ENCODE assay signal across 8 mouse cellular contexts in the genomic region with DNA sequence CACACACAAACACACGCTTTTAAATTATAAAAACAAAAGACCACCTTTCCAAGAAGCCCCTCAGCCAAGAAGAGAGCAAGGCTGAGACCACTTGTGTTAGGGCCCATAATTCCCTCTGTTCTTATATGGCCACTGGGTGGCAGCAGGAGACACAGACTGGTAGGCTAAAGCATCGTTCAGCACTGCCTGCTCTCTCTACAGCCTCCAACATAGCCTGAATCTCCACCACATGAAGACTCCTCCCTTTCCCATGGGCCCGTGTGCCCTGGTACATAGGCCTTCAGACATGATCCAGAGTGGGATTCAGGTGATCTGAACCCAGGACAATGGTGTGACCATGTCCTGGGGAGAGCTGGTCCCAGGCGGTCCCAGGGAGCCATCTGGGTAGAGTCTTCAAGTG. TPM values are rescaled to one million over a fixed set of nuclear protein-coding genes. Genes with fewer than 3 reads are reported as not detected.
DNase-seq lines count a peak whose midpoint lies in the region; ATAC-seq and TF ChIP-seq lines count a peak whose summit lies in the region.

No protein-coding gene starts in this region.

- H3K36me3 ChIP-seq in heart, postnatal 0 days (replicated peaks; ENCODE audit: control insufficient read depth, insufficient read depth, low read length), result peaks cover 28% of the 10 kb centered on the region
- H3K36me3 ChIP-seq in liver, embryonic 14.5 days (replicated peaks; ENCODE audit: control insufficient read depth, insufficient read depth, low read depth), result no peaks in the 10 kb centered on the region; the same call in 1 of the 2 replicates
- peaks cover 22% of the 10 kb centered on the region; the same call in 1 of the 2 replicates for H3K36me3 ChIP-seq in neural tube, embryonic 12.5 days

- no peak overlapping the region for H3K9ac ChIP-seq in heart, postnatal 0 days (replicated peaks; ENCODE audit: low read depth, low read length)
- no peak overlapping the region for H3K9ac ChIP-seq in liver, embryonic 14.5 days (replicated peaks)
- H3K9ac ChIP-seq in neural tube, embryonic 12.5 days, result no peak overlapping the region

- H3K4me1 ChIP-seq in heart, postnatal 0 days (ENCODE audit: control insufficient read depth, insufficient read depth), result no peaks in the 10 kb centered on the region
- H3K4me1 ChIP-seq in liver, embryonic 14.5 days (replicated peaks; ENCODE audit: control insufficient read depth in 2 of 2, insufficient read depth in 2 of 2, low read length in 1 of 2), result no peaks in the 10 kb centered on the region
- 0 out of 2 replicates have a peak, but pooled peaks cover 7% of the 10 kb centered on the region for H3K4me1 ChIP-seq in neural tube, embryonic 12.5 days

- ATAC-seq in heart, postnatal 0 days (ENCODE audit: insufficient read depth, low read depth), result peak; percentile 81
- no peak for ATAC-seq in liver, embryonic 14.5 days (ENCODE audit: insufficient read depth)
- ATAC-seq in neural tube, embryonic 12.5 days (ENCODE audit: low FRiP score, low read depth), result peak; percentile 77

- WGBS in heart, postnatal 0 days, result 32% methylated on average over 4 of the region's 4 CpGs
- 26% methylated on average over 4 of the region's 4 CpGs for WGBS in liver, embryonic 14.5 days (ENCODE audit: insufficient replicate concordance)
- WGBS in neural tube, embryonic 12.5 days, result 31% methylated on average over 4 of the region's 4 CpGs

- no peak for TF ChIP-seq EP300 in heart, postnatal 0 days (IDR thresholded peaks at IDR 0.05; ENCODE audit: low read depth)
- no peak for TF ChIP-seq EP300 in liver, embryonic 14.5 days (IDR thresholded peaks at IDR 0.05; ENCODE audit: low read depth)

- TF ChIP-seq CTCF in heart, postnatal 0 days (IDR thresholded peaks at IDR 0.05; ENCODE audit: low read depth), result peak; percentile 85
- TF ChIP-seq CTCF in liver, embryonic 14.5 days (IDR thresholded peaks at IDR 0.05; ENCODE audit: low read depth), result peak; percentile 78

- no peaks in the 10 kb centered on the region for H3K9me3 ChIP-seq in heart, postnatal 0 days (replicated peaks; ENCODE audit: control insufficient read depth, low read length)
- no peaks in the 10 kb centered on the region for H3K9me3 ChIP-seq in liver, embryonic 14.5 days (ENCODE audit: control insufficient read depth, low read length)
- no peaks in the 10 kb centered on the region for H3K9me3 ChIP-seq in neural tube, embryonic 12.5 days

- H3K27me3 ChIP-seq in heart, postnatal 0 days (ENCODE audit: control insufficient read depth, insufficient read depth, low read length), result no peaks in the 10 kb centered on the region
- no peaks in the 10 kb centered on the region for H3K27me3 ChIP-seq in liver, embryonic 14.5 days (ENCODE audit: control insufficient read depth, insufficient read depth, low read length)
- no peaks in the 10 kb centered on the region for H3K27me3 ChIP-seq in neural tube, embryonic 12.5 days (replicated peaks)

- H3K4me2 ChIP-seq in heart, postnatal 0 days (ENCODE audit: low read depth, low read length), result no peak overlapping the region
- no peak overlapping the region for H3K4me2 ChIP-seq in liver, embryonic 14.5 days (ENCODE audit: low read depth)
- no peak overlapping the region for H3K4me2 ChIP-seq in neural tube, embryonic 12.5 days (replicated peaks)

- no peak overlapping the region for H3K4me3 ChIP-seq in heart, postnatal 0 days (ENCODE audit: low read depth, low read length)
- no peak overlapping the region for H3K4me3 ChIP-seq in liver, embryonic 14.5 days (ENCODE audit: insufficient read depth in 1 of 2, low read depth in 2 of 2, low read length in 2 of 2)
- no peak overlapping the region for H3K4me3 ChIP-seq in neural tube, embryonic 12.5 days

- DNase-seq in CD4-positive helper T cell, adult 2 months (ENCODE audit: low read depth, low spot score), result peak; percentile 45
- peak; percentile 42 for DNase-seq in Muller cell, postnatal 12 days (ENCODE audit: inconsistent ontology term)
- peak; percentile 65 for DNase-seq in embryo, embryonic 11.5 days (ENCODE audit: low read depth, low spot score)
- DNase-seq in heart, postnatal 0 days (ENCODE audit: low spot score), result peak; percentile 73
- peak; percentile 76 to 83 for DNase-seq in kidney, postnatal 25 days
- peak in 1 of 3 experiments; percentile 20 for DNase-seq in liver, embryonic 14.5 days (ENCODE audit: low read depth in 3 of 3, low spot score in 3 of 3)
- DNase-seq in urinary bladder, postnatal 10 days (ENCODE audit: low spot score), result no peak

- no peak overlapping the region for H3K27ac ChIP-seq in heart, postnatal 0 days (ENCODE audit: low read depth)
- H3K27ac ChIP-seq in liver, embryonic 14.5 days, result no peak overlapping the region
- H3K27ac ChIP-seq in neural tube, embryonic 12.5 days, result no peak overlapping the region

RNA-seq across cellular contexts. Expression of a gene that starts 24.9 kb away (rescaled TPM):
- total RNA-seq in heart, postnatal 0 days (2014; rRNA removed; ENCODE audit: low replicate concordance), result 7,206 and 8,752 TPM in 2 replicates
- 7,883 and 7,975 TPM in 2 replicates for polyA plus RNA-seq in heart, postnatal 0 days (2015; fragmentation: Nextera tagmentation; extraction: Ambion mirVana)
- polyA plus RNA-seq in liver, embryonic 14.5 days (2012; rRNA removed), result 0.10 TPM in 1 of 2 replicates, not detected in the other
- 0.18 TPM in 1 of 2 replicates, not detected in the other for polyA plus RNA-seq in liver, embryonic 14.5 days (2014; fragmentation: Nextera tagmentation; extraction: Ambion mirVana)
- 1.0 and 3.9 TPM in 2 replicates for polyA plus RNA-seq in neural tube, embryonic 12.5 days (2016; fragmentation: Nextera tagmentation; extraction: Ambion mirVana)

RNA-seq across cellular contexts. Expression of a gene that starts 30.2 kb away (rescaled TPM):
- total RNA-seq in heart, postnatal 0 days (2014; rRNA removed; ENCODE audit: low replicate concordance), result 34.2 and 41.8 TPM in 2 replicates
- polyA plus RNA-seq in heart, postnatal 0 days (2015; fragmentation: Nextera tagmentation; extraction: Ambion mirVana), result 11.4 and 12.0 TPM in 2 replicates
- polyA plus RNA-seq in liver, embryonic 14.5 days (2012; rRNA removed), result 3.4 and 3.8 TPM in 2 replicates
- polyA plus RNA-seq in liver, embryonic 14.5 days (2014; fragmentation: Nextera tagmentation; extraction: Ambion mirVana), result 2.0 and 2.4 TPM in 2 replicates
- polyA plus RNA-seq in neural tube, embryonic 12.5 days (2016; fragmentation: Nextera tagmentation; extraction: Ambion mirVana), result 40.6 and 42.4 TPM in 2 replicates

Comparison
In these comparisons a context has a peak if more than half of its experiments do, and no peak if none do; other contexts are left out.
1. RNA of a gene that starts 24.9 kb away (polyA plus RNA-seq): 7,883 to 7,975 TPM in heart, postnatal 0 days; 1.0 to 3.9 TPM in neural tube, embryonic 12.5 days and 0.10 to 0.18 TPM in liver, embryonic 14.5 days; every median in the first group is over 1,000 times any median in the second.